Mouse (Mus musculus): Measurements from ENCODE around the gene Tmem109.

DNA sequence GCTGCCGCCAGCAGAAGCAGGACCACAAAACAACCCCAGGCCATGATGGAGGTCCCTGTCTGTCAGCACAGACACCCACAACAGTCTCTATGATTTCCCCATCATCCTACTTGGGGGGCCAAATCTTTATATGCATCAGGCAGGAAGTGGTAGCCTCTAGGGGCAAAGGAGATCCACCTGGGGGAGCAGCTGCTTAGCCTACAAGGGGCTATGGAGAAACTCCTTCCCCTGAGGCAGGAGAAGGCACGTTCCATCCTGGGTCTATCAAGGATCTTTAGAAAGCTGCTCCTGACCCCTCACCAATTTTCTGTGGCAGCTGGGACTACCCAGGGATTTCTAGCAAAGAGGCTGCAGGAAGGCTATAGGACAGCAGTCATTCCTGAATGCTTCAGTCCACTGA is 38.7 kb upstream of the Tmem109 start, which contains the start of gene Zp1:
- TF ChIP-seq CTCF (IDR thresholded peaks at IDR 0.05; ENCODE audit: low read depth, low read length) (no peak), POLR2A (IDR thresholded peaks at IDR 0.05; ENCODE audit: insufficient read depth, low read length) (no peak)
